Mouse (Mus musculus) brown adipose tissue, adult 24 weeks (tissue): ENCODE results near the gene H2-M1. TPM values are rescaled to one million over a fixed set of nuclear protein-coding genes. Genes with fewer than 3 reads are reported as not detected.

Source experiments
- H3K27ac ChIP-seq: fragments of 200-500 bp; replicated peaks from 2 replicates; pipeline ENCODE4 v1.5.1; 2012; ENCODE audit warnings: low read depth, mild to moderate bottlenecking, low read length
- H3K4me1 ChIP-seq: fragments of 200-500 bp; 2 replicates; pipeline ENCODE4 v1.6.1; 2012; ENCODE audit warnings: low read length, mixed read lengths; ENCODE audit not compliant: control insufficient read depth, insufficient read depth, insufficient read length
- H3K4me3 ChIP-seq: fragments of 200-500 bp; 2 replicates; pipeline ENCODE4 v1.5.1; 2012; ENCODE audit warnings: low read depth, mild to moderate bottlenecking, low read length, moderate library complexity; ENCODE audit not compliant: insufficient read depth
- polyA plus RNA-seq: library from polyadenylated mRNA; stranded (reverse); fragments of >200 nt; gene quantifications from 2 replicates; pipeline ENCODE4 v1.2.4, GENCODE M21; 2012; ENCODE audit not compliant: missing spikeins, insufficient read depth, insufficient read length

Gene H2-M1
- not detected in 2 replicates for polyA plus RNA-seq

- Histone ChIP-seq H3K27ac (no peak within 1 kb of the TSS), H3K4me1 (no peaks in the 10 kb centered on the region)
Observed at GRCm38 (mm10) chr17:36672119-36672518, at the start of gene H2-M1. TSS of gene H2-M1 (minus strand) at chr17:36672219.

DNA sequence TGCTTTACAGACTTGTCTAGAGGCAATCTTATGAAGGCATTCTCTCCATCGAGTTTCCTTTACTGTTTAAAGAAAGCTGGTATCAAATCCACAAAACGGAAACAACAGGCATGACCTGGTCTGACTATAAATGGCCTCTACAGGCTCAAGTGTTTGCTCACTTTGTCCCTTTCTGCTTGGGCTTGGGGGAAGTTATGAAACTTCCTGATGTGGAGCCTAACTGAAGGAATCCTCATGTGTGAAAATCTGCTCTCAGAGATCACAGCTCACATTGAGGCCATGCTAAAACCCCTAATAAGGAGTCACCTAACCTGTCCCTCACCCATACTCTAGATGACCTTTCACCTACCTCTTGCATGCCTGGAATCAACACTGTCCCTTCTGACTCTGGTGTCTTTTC is 25.7 kb upstream of the H2-M1 start:
- no peaks in the 10 kb centered on the region for H3K4me1 ChIP-seq

More at GRCm38 (mm10) chr17:36672119-36672518, at the start of gene H2-M1:
- H3K4me3 ChIP-seq = no peak within 1 kb of the TSS

DNA sequence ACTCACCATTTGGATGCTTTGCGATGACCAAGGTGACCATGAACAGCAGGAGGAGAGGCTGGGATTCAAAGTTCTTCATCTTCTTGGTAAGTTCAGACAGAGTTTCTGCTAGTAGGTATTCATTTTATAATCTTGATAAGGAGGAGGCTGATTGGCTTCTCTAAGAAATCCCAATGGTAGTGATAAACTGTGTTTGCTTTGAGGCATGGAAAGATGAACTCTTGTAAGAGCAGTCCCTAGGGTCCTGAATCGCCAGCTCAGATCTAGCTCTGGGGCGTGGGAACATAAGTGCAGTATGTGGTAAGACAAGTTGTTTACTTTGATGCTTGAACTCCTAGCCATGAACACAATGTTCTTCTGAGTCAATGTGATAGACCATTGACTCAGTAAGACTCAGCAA is 29.5 kb downstream of the H2-M1 start, which contains the start of gene H2-M9:
Gene H2-M9, minus strand, starts transcription at position 101 of the 400 bp plus-strand sequence.
- Histone ChIP-seq H3K27ac (peak within 1 kb of the TSS; percentile 23; the same call in 1 of the 2 replicates), H3K4me3 (no peak within 1 kb of the TSS), H3K4me1 (no peaks in the 10 kb centered on the region)

More for the DNA sequence above, 25.7 kb upstream of the H2-M1 start:
- H3K27ac ChIP-seq = no peak overlapping the region
- no peak overlapping the region for H3K4me3 ChIP-seq

Other genes with a start within 250 kb of the H2-M1 start
- gene H2-M10.4, start 209.9 kb downstream of the H2-M1 start, polyA plus RNA-seq = not detected in 2 replicates
- gene H2-M11, start 125.1 kb downstream of the H2-M1 start, polyA plus RNA-seq = not detected in 2 replicates
- gene H2-M9, start 29.6 kb downstream of the H2-M1 start, polyA plus RNA-seq = not detected in 2 replicates
- gene H2-M10.5, start 100.7 kb upstream of the H2-M1 start, polyA plus RNA-seq = not detected in 2 replicates
- gene H2-M10.6, start 140.0 kb upstream of the H2-M1 start, polyA plus RNA-seq = not detected in 2 replicates
- 14.9 and 17.1 TPM in 2 replicates for gene Trim26, start 164.9 kb upstream of the H2-M1 start, polyA plus RNA-seq
- not detected in 2 replicates for gene Trim15, start 195.0 kb upstream of the H2-M1 start, polyA plus RNA-seq
- 0.67 TPM in 1 of 2 replicates, not detected in the other for gene Trim10, start 197.4 kb upstream of the H2-M1 start, polyA plus RNA-seq
- not detected in 2 replicates for gene Trim40, start 217.9 kb upstream of the H2-M1 start, polyA plus RNA-seq
- gene Trim31, start 225.9 kb upstream of the H2-M1 start, polyA plus RNA-seq = not detected in 2 replicates